Mouse (Mus musculus) frontal cortex, postnatal 10 days (tissue): Measurements from ENCODE around the gene Pkn1.

Source experiments
- DNase-seq, 2 experiments: peaks; one replicate each; pipeline ENCODE4 v3.0.0; 2022; ENCODE audit warnings: low spot score in 2 of 2, mixed read lengths in 1 of 2

Pkn1 gene

GRCm38 (mm10) chr8:83693609-83694236 lies 5.3 kb downstream of the Pkn1 start:
- no peak for DNase-seq

- DNase-seq, result no peak
These were observed 9.7 kb downstream of the Pkn1 start for GRCm38 (mm10) chr8:83689264-83689663.

- no peak for DNase-seq
These were observed 14.5 kb downstream of the Pkn1 start for GRCm38 (mm10) chr8:83684517-83684916.

GRCm38 (mm10) chr8:83681099-83681498 lies 17.9 kb downstream of the Pkn1 start:
- no peak for DNase-seq

GRCm38 (mm10) chr8:83680603-83681002 lies 18.4 kb downstream of the Pkn1 start:
- DNase-seq, result no peak

- no peak for DNase-seq
These were observed 19.1 kb downstream of the Pkn1 start for GRCm38 (mm10) chr8:83679866-83680265.

- DNase-seq, result no peak
These were observed 24.5 kb downstream of the Pkn1 start for GRCm38 (mm10) chr8:83674497-83674896.

GRCm38 (mm10) chr8:83672936-83673335 lies 26.0 kb downstream of the Pkn1 start:
- DNase-seq, result no peak

- DNase-seq, result peak in 1 of 2 experiments; percentile 34
These were observed 30.0 kb downstream of the Pkn1 start for GRCm38 (mm10) chr8:83669013-83669412.

- DNase-seq, result peak; percentile 68 to 77
These were observed 30.7 kb downstream of the Pkn1 start for GRCm38 (mm10) chr8:83668010-83668916.

- DNase-seq, result no peak
These were observed 31.5 kb downstream of the Pkn1 start for GRCm38 (mm10) chr8:83667526-83667925.

GRCm38 (mm10) chr8:83666866-83667234 lies 32.1 kb downstream of the Pkn1 start:
- no peak for DNase-seq

GRCm38 (mm10) chr8:83665969-83666865 lies 32.8 kb downstream of the Pkn1 start, which contains the start of gene Ptger1:
TSS of gene Ptger1 (plus strand) at chr8:83666678.
- no peak for DNase-seq

GRCm38 (mm10) chr8:83664931-83665625 lies 33.9 kb downstream of the Pkn1 start:
- DNase-seq, result no peak

- DNase-seq, result no peak
These were observed 34.9 kb downstream of the Pkn1 start for GRCm38 (mm10) chr8:83664096-83664495.

GRCm38 (mm10) chr8:83662421-83662826 lies 36.6 kb downstream of the Pkn1 start:
- peak; percentile 81 to 85 for DNase-seq

- no peak for DNase-seq
These were observed 37.8 kb downstream of the Pkn1 start for GRCm38 (mm10) chr8:83660995-83661680.

GRCm38 (mm10) chr8:83660545-83660944 lies 38.4 kb downstream of the Pkn1 start:
- no peak for DNase-seq

- DNase-seq, result peak in 1 of 2 experiments; percentile 50
These were observed 42.3 kb downstream of the Pkn1 start for GRCm38 (mm10) chr8:83656484-83657246.

- peak in 1 of 2 experiments; percentile 5 for DNase-seq
These were observed 42.9 kb downstream of the Pkn1 start for GRCm38 (mm10) chr8:83656043-83656442.
